Mouse (Mus musculus) Patski (cell line): ENCODE data around the gene Ctsc. TPM values are rescaled to one million over a fixed set of nuclear protein-coding genes. Genes with fewer than 3 reads are reported as not detected.

Experiments used
- ATAC-seq: fragments of 100-300 bp; one replicate; pipeline ENCODE4 v1.8.0; 2021
- CTCF ChIA-PET: fragments of 350-600 bp; sonication (Branson Sonifier 250); formaldehyde crosslinking; loops from one replicate; lab custom pipeline; 2022; ENCODE audit warnings: inconsistent platforms; lab: Charles Lee
- POLR2A ChIA-PET: fragments of 350-600 bp; sonication (Branson Sonifier 250); formaldehyde crosslinking; loops from one replicate; lab custom pipeline; 2022; ENCODE audit warnings: antibody characterized with exemption, inconsistent platforms; lab: Charles Lee
- DNase-seq: peaks from one replicate; pipeline ENCODE4 v3.0.0-alpha.2; 2011; ENCODE audit warnings: low read depth, low spot score
- H3K27me3 ChIP-seq: fragments of 371-371 bp; one replicate; pipeline ENCODE4 v1.5.1; 2021
- CTCF ChIP-seq: fragments of 100-300 bp; IDR thresholded peaks from one replicate; pipeline ENCODE4 v1.5.1; 2021
- in situ Hi-C: fragments of 300-500 bp; cut with MboI; formaldehyde crosslinking; loops from 3 replicates; pipeline ENCODE4 v1.11.1; 2018; ENCODE audit warnings: low pct_unique_long_range_greater_than_20kb, mixed read lengths
- polyA plus RNA-seq: library from polyadenylated mRNA; unstranded; gene quantifications from one replicate; pipeline ENCODE4 v1.2.3, GENCODE M21; 2021

Ctsc gene
- polyA plus RNA-seq, 1 experiment from 2014 or later = 24.7 TPM

DNA sequence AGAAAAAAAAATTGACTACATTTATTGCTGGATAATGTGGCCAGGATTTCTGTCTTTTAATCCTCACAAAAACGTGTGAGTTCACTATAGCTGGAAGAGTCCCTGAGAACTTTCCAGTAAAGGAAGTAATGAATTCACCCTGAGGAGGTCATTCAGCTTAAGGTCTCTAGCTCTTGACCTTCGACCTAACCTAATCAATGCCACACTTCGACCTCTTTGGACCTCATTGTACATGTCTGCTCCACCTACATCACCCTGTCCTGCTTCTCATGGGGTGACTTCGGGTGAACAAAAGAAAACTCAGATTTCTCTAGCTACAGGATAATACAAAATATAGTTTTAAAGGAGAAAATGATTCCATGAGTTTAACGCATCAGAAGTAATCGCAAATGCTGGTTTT lies 16.0 kb downstream of the Ctsc start:
- ChIA-PET CTCF (interaction anchor here (1.7 kb wide), 1 partner anchor 64 kb away, joined by 4 read pairs; no protein-coding TSS in a partner anchor), POLR2A (interaction anchor here (1.1 kb wide), 1 partner anchor 17 kb away, joined by 5 read pairs; no protein-coding TSS in a partner anchor)
- DNase-seq (no peak), ATAC-seq (no peak)
- in situ Hi-C loops = no loop called here
- TF ChIP-seq CTCF = no peak
- H3K27me3 ChIP-seq = no peaks in the 10 kb centered on the region

DNA sequence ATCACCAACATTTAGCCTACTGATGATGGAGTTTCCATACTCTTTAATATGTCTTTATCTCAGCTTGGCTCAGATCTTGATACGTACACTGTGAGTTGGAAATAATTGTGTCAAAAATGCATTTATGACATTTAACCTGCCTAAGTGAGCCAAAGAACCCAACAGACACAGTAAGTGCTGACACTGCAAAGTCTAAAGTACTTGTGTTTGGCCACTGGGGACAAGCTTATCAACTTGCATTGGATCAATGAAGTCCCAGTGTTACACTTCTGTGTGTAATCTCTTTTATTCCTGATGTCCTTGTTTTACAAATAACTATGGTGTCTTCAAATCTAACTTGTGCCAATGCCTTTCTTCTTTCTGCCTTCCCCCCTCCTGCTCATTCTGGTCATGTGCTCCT lies 18.1 kb downstream of the Ctsc start:
- in situ Hi-C loops = no loop called here
- ATAC-seq (no peak), DNase-seq (no peak)
- POLR2A ChIA-PET = no interaction called here
- TF ChIP-seq CTCF = no peak
- H3K27me3 ChIP-seq = no peaks in the 10 kb centered on the region
- CTCF ChIA-PET = interaction anchor here (0.8 to 2.0 kb wide), 3 partner anchors 11 to 30 kb away, joined by 3 to 4 read pairs (median 3); no protein-coding TSS in a partner anchor

DNA sequence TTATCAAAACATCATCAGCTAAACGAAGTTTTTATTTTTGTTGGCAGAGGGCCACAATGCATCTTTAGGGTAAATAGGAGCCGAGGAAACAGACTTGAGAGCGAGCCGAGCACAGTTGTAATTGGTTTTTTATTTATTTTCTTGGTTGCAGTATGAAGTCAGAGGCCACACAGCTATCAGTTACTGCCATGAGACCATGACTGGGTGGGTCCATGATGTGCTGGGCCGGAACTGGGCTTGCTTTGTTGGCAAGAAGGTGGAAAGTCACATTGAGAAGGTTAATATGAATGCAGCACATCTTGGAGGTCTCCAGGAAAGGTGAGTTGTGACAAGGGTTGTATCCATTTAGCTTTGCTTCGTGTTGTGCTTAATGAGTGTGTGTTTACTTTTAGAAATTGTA lies 19.0 kb downstream of the Ctsc start:
- no peak for ATAC-seq
- DNase-seq = no peak
- CTCF ChIA-PET = interaction anchor here (1.5 to 2.0 kb wide), 2 partner anchors 10 to 23 kb away, joined by 3 to 4 read pairs; no protein-coding TSS in a partner anchor
- TF ChIP-seq CTCF = no peak
- POLR2A ChIA-PET = no interaction called here
- no peaks in the 10 kb centered on the region for H3K27me3 ChIP-seq
- in situ Hi-C loops = no loop called here

DNA sequence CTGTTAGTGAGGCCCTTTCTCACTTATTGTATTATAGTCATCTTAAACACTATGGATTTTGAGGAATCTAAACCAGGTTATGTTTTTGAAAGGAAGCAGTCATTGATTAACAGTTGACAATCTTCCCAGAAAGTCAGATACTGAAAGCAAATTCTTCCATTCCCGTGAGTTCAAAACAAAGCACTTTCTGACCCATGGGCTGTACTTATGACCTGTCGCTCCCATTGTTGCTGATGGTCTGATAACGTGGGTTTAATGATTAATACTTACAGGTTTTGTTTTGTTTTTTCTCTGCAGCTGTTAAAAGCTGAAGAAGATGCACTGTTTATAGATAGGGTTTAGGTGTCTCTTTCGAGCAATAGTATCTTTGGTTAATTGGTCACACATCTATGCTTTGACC lies 27.9 kb downstream of the Ctsc start:
- in situ Hi-C loops = no loop called here
- no peak for TF ChIP-seq CTCF

DNA sequence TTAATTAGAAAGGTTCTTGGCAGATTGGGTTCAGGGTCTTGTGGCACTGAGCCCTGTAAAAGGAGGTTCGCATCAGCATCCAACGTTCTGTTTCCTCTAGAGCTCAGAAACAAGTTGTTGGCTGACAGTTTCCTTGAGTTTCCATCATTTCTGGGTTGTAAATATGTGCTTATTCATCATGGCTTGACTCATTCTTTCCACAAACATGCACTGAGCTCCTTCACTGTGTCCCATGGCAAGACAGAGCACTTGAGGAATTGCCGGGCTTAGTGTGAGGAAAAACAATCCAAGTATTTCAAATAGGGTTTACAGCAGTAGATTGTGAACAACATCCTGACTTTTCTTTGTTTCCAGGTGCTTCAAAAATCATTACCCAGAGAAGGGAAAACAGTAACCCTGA lies 28.8 kb downstream of the Ctsc start:
- peak; percentile 74 for ATAC-seq
- no peak for TF ChIP-seq CTCF
- H3K27me3 ChIP-seq = no peaks in the 10 kb centered on the region
- ChIA-PET CTCF (interaction anchor here (1.0 to 2.3 kb wide), 2 partner anchors 11 to 29 kb away, joined by 3 to 9 read pairs; partner anchors contain the start of gene Ctsc), POLR2A (no interaction called here)
- in situ Hi-C loops = no loop called here
- DNase-seq = no peak

More for the DNA sequence above, 27.9 kb downstream of the Ctsc start:
- POLR2A ChIA-PET = no interaction called here
- CTCF ChIA-PET = interaction anchor here (2.3 kb wide), 1 partner anchor 28 kb away, joined by 9 read pairs; the partner anchor contains the start of gene Ctsc
- no peak for DNase-seq
- ATAC-seq = no peak
- no peaks in the 10 kb centered on the region for H3K27me3 ChIP-seq

GRCm38 (mm10) chr7:88310398-88311180 lies 32.7 kb downstream of the Ctsc start:
- no peak for TF ChIP-seq CTCF
- no peaks in the 10 kb centered on the region for H3K27me3 ChIP-seq
- CTCF ChIA-PET = no interaction called here
- POLR2A ChIA-PET = no interaction called here
- ATAC-seq (no peak), DNase-seq (no peak)
- in situ Hi-C loops = no loop called here

GRCm38 (mm10) chr7:88316408-88316807 lies 38.5 kb downstream of the Ctsc start:
- in situ Hi-C loops = no loop called here
- no peaks in the 10 kb centered on the region for H3K27me3 ChIP-seq
- ATAC-seq (no peak), DNase-seq (no peak)
- ChIA-PET POLR2A (no interaction called here), CTCF (no interaction called here)
- no peak for TF ChIP-seq CTCF

DNA sequence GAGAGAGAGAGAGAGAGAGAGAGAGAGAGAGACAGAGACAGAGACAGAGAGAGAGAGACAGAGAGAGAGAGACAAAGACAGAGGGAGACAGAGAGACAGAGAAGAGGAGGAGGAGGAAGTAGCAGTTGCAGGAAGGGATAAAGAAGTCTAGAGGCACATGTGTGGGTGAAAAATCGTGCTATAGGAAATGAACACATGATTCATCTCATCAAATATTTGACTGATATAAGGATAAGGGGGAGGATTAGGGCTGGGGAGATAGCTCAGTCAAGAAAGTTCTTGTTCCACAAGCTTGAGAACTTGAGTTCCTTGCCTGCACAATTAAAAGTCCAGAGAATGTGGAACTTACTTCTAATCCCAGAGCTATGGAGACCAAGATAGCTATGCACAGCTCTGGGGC lies 40.6 kb downstream of the Ctsc start:
- ChIA-PET POLR2A (no interaction called here), CTCF (no interaction called here)
- in situ Hi-C loops = no loop called here
- ATAC-seq (no peak), DNase-seq (no peak)
- no peaks in the 10 kb centered on the region for H3K27me3 ChIP-seq
- TF ChIP-seq CTCF = no peak

GRCm38 (mm10) chr7:88318904-88319303 lies 41.0 kb downstream of the Ctsc start:
- no peaks in the 10 kb centered on the region for H3K27me3 ChIP-seq
- no peak for DNase-seq
- ChIA-PET CTCF (no interaction called here), POLR2A (no interaction called here)
- in situ Hi-C loops = no loop called here
- TF ChIP-seq CTCF = no peak
- ATAC-seq = no peak

DNA sequence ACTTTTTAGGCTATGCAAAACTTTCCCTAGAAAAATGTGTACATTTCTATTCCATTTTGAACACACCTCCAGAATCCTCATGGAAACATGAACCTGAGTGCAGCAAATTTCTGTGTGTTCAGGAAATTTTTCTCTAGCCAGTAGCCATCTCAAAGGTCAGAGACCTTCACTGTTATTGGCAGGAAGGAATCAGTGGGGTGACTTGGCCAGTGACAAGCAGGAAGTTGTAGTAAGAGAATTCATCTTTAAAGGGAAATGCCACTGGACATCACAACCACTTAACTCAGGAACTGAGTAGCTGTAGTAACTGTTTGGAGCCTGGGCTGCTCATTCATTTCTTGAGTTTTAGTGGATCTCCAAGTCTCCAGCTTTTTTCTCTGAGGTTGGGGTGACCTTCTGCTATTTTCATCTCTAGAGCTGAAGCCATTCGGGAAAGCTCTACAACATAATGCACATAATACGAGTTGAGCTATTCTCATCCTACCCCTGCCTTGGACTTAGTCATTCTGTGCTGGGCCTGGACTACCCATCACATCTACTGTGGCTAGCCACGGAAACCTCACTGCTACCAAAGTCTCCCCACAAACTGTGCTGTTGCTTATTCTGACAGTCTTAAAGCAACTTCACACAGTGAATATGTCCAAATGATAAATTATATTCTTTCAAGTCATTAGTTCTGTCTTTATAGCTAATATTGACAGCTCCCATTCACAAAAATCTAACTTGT lies 41.7 kb downstream of the Ctsc start:
- CTCF ChIA-PET = interaction anchor here (1.0 to 1.9 kb wide), 2 partner anchors 12 to 23 kb away, joined by 3 to 4 read pairs; no protein-coding TSS in a partner anchor

More for the DNA sequence above, 41.7 kb downstream of the Ctsc start:
- POLR2A ChIA-PET = no interaction called here
- no peak for TF ChIP-seq CTCF
- DNase-seq (no peak), ATAC-seq (no peak)
- in situ Hi-C loops = no loop called here
- H3K27me3 ChIP-seq = no peaks in the 10 kb centered on the region
